Mouse (Mus musculus): Measurements from ENCODE around the gene Atp8b4.

- TF ChIP-seq CTCF (IDR thresholded peaks at IDR 0.05), result no peak
- no peak for TF ChIP-seq EP300 (IDR thresholded peaks at IDR 0.05)
Observed at GRCm38 (mm10) chr2:126355259-126355658, 145.2 kb downstream of the Atp8b4 start.
